Mouse (Mus musculus): ENCODE measurements around the gene Ackr2.

DNA sequence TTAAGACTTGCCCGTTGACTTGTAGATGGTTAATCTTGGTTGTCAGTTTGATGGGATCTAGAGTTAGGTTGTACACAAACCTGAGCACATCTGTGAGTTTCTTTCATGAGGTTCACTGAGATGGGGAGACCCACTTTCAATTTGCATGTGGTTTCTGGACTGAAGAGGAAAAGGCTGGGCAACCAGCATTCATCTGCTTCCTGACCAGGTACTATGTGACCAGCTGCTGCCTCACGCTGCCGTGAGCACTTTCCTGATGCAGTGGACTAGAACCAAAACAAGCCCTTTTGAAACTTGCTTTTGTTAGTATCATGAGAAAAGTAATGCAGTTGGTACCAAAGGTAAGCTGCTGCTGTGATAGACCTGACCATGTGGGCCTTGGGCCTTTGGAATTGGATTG is 44.9 kb downstream of the Ackr2 start:
- TF ChIP-seq CTCF (IDR thresholded peaks at IDR 0.05; ENCODE audit: borderline replicate concordance, insufficient read depth, low read length), result no peak
- TF ChIP-seq POLR2A (IDR thresholded peaks at IDR 0.05; ENCODE audit: low read depth, low read length), result no peak

Measured in embryonic fibroblast, embryonic 13.5 days (primary cell).